Mouse (Mus musculus) kidney, adult 2 months (tissue): ENCODE results near the gene Prim2.

Experiments
- CTCF ChIP-seq: fragments of 200-500 bp; conservative IDR thresholded peaks from 2 replicates; pipeline ENCODE4 v1.5.1; 2011; ENCODE audit warnings: low read depth, mild to moderate bottlenecking, control low read depth, low read length, moderate library complexity, mixed read lengths; ENCODE audit not compliant: insufficient read depth, insufficient read length
- POLR2A ChIP-seq: fragments of 200-500 bp; IDR thresholded peaks from one replicate; pipeline ENCODE4 v1.6.1; 2011; ENCODE audit warnings: low read depth, low read length, control low read depth

GRCm38 (mm10) chr1:33502298-33502697 is 167.3 kb downstream of the Prim2 start:
- TF ChIP-seq CTCF (no peak), POLR2A (no peak)
